Mouse (Mus musculus) heart, embryonic 14.5 days (tissue): ENCODE results near the gene Cntn1. TPM values are rescaled to one million over a fixed set of nuclear protein-coding genes. Genes with fewer than 3 reads are reported as not detected.

ENCODE experiments used
- ATAC-seq: fragments of 200-750 bp; cut with Nextera tagmentation; 2 replicates; pipeline ENCODE4 v1.8.0; 2017; ENCODE audit warnings: low read depth, moderate TSS enrichment; ENCODE audit not compliant: insufficient number of reproducible peaks, insufficient read depth, low FRiP score
- H3K27ac ChIP-seq, 2 experiments: fragments of 200-500 bp in 1 of 2; fragments of 300-500 bp in 1 of 2; sonication (generic) in 1 of 2; replicated peaks in 1 of 2; 2 replicates each; pipeline ENCODE4 v1.5.1; 2012 to 2014; ENCODE audit warnings: low read depth in 2 of 2, low read length in 2 of 2, control low read depth in 1 of 2, mild to moderate bottlenecking in 1 of 2, mixed read lengths in 1 of 2; ENCODE audit not compliant: control insufficient read depth in 1 of 2, insufficient read depth in 1 of 2
- H3K27me3 ChIP-seq: fragments of 300-500 bp; sonication (generic); 2 replicates; pipeline ENCODE4 v1.6.1; 2014; ENCODE audit warnings: mild to moderate bottlenecking, low read length, control low read depth; ENCODE audit not compliant: control insufficient read depth, insufficient read depth
- H3K36me3 ChIP-seq: fragments of 300-500 bp; sonication (generic); 2 replicates; pipeline ENCODE4 v1.6.1; 2014; ENCODE audit warnings: mild to moderate bottlenecking, control low read depth, low read length, mixed read lengths; ENCODE audit not compliant: control insufficient read depth, insufficient read depth
- H3K4me1 ChIP-seq, 2 experiments: fragments of 200-500 bp in 1 of 2; fragments of 300-500 bp in 1 of 2; sonication (generic) in 1 of 2; 2 replicates each; pipeline ENCODE4 v1.6.1; 2012 to 2014; ENCODE audit warnings: low read length in 2 of 2, control low read depth in 1 of 2, mixed read lengths in 1 of 2; ENCODE audit not compliant: control insufficient read depth in 2 of 2, insufficient read depth in 2 of 2
- H3K4me2 ChIP-seq: fragments of 300-500 bp; sonication (generic); 2 replicates; pipeline ENCODE4 v1.6.1; 2014; ENCODE audit warnings: mild to moderate bottlenecking, low read length
- H3K4me3 ChIP-seq, 2 experiments: fragments of 200-500 bp in 1 of 2; fragments of 300-500 bp in 1 of 2; sonication (generic) in 1 of 2; 2 replicates each; pipeline ENCODE4 v1.5.1; 2012 to 2014; ENCODE audit warnings: low read length in 2 of 2, mild to moderate bottlenecking in 2 of 2, control low read depth in 1 of 2, low read depth in 1 of 2, moderate library complexity in 1 of 2; ENCODE audit not compliant: control insufficient read depth in 1 of 2, insufficient read depth in 1 of 2
- H3K9ac ChIP-seq: fragments of 300-500 bp; sonication (generic); 2 replicates; pipeline ENCODE4 v1.6.1; 2014; ENCODE audit warnings: mild to moderate bottlenecking, low read length
- H3K9me3 ChIP-seq: fragments of 300-500 bp; sonication (generic); 2 replicates; pipeline ENCODE4 v1.6.1; 2016; ENCODE audit warnings: low read length, control low read depth; ENCODE audit not compliant: control insufficient read depth
- WGBS: fragments of 180-500 bp; shearing (Covaris S2); extraction: QIAGEN DNeasy Blood & Tissue Kit; methylation state at CpG from one replicate; pipeline ENCODE4 v1.1.7; 2014; 5-methylcytosine and 5-hydroxymethylcytosine counted together
- polyA plus RNA-seq: library from polyadenylated mRNA; unstranded; fragments of >200 nt; fragmentation: Nextera tagmentation; extraction: Ambion mirVana; gene quantifications from 2 replicates; pipeline ENCODE4 v1.2.1, GENCODE M21; 2014

Cntn1 gene
- polyA plus RNA-seq, 1 experiment from 2014 or later, result 0.39 TPM

DNA sequence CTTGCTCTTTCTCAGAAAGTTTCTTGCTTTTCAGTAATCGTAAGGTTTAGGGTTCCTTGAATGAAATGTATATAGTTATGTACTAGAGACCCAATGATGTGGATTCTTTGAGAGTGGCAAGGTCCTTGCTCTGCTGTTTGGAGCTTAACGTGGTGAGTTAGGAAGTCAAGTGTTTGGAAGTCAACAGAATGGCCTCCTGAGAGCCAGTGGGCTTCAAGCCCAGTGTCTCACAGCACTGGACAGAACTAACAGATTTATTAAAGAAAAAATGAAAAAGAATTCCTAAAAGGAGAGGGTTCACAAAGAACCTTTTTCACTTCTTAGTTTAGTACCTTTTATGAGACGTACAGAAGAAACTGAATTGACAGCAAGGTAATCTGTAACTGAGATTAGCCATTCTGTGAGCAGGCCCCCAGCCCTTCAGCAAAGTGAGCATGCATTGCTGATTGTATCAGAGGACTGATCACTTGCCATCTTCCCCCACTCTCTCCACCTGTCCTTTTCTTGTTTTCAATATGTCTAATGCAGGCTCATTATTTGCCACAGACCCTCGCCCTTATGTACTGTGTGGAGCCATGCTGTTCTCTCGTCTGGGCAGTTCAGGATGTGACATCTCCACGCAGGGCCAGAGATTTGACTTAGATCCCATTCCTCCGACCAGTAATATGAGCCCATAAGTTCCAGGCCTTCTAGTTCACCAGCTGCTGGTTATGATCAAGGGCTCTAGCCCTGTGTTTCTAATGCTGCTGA lies 159.7 kb downstream of the Cntn1 start:
- H3K27ac ChIP-seq, result no peak overlapping the region
- WGBS, result 70% methylated on average over 7 of the region's 7 CpGs

DNA sequence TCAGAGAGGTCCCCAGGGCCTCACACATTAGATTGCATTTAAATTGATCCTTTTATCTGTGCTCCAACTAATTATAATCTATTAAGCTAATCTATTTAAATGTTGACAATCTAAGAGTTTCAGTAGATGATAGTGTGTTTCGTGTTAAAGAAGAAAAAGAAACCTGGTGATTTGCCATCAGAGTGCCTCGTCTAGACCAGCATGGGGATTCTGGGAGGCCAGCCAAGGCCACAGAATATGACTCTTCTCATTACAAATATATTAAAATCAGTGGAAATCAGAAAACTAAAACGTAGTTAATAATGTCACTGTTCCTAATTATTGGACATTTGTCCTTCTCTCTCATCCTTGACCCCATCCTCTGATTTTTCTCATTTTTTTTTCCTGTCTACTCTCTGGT lies 164.9 kb downstream of the Cntn1 start:
- 46% methylated on average over 3 of the region's 3 CpGs for WGBS
- no peak overlapping the region for H3K9ac ChIP-seq
- no peaks in the 10 kb centered on the region for H3K27me3 ChIP-seq
- H3K4me2 ChIP-seq, result no peak overlapping the region
- ATAC-seq, result no peak
- H3K4me1 ChIP-seq, result no peaks in the 10 kb centered on the region
- H3K27ac ChIP-seq, result no peak overlapping the region
- H3K4me3 ChIP-seq, result no peak overlapping the region
- no peaks in the 10 kb centered on the region for H3K9me3 ChIP-seq
- H3K36me3 ChIP-seq, result no peaks in the 10 kb centered on the region

More for the DNA sequence above, 159.7 kb downstream of the Cntn1 start:
- no peaks in the 10 kb centered on the region for H3K27me3 ChIP-seq
- no peaks in the 10 kb centered on the region for H3K9me3 ChIP-seq
- ATAC-seq, result no peak
- no peak overlapping the region for H3K4me2 ChIP-seq
- H3K4me3 ChIP-seq, result no peak overlapping the region
- H3K4me1 ChIP-seq, result no peaks in the 10 kb centered on the region
- H3K36me3 ChIP-seq, result no peaks in the 10 kb centered on the region
- no peak overlapping the region for H3K9ac ChIP-seq

DNA sequence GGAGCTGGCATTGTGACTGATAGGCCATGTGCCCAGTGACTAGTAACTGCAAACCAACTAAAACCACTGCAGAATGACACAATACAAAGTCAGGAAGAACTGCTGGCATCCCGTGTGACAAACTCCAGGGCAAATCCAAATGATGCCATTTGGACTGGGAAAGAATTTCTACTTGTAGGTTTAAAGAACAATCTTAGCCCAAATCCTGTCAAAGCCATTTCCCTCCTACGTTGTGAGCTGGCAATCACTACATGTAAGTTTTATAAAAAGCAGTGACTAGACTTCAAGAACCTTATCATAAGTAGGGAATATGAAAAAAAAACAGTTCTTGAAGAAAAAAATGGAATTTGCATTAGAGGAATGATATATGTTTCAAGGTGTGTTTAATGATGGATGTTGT lies 170.5 kb downstream of the Cntn1 start:
- no peaks in the 10 kb centered on the region for H3K27me3 ChIP-seq
- H3K36me3 ChIP-seq, result no peaks in the 10 kb centered on the region
- WGBS, result 50% methylated on average over 2 of the region's 2 CpGs
- no peak overlapping the region for H3K9ac ChIP-seq
- H3K4me3 ChIP-seq, result no peak overlapping the region
- H3K4me1 ChIP-seq, result no peaks in the 10 kb centered on the region
- no peaks in the 10 kb centered on the region for H3K9me3 ChIP-seq
- no peak overlapping the region for H3K4me2 ChIP-seq
- ATAC-seq, result no peak
- H3K27ac ChIP-seq, result no peak overlapping the region

DNA sequence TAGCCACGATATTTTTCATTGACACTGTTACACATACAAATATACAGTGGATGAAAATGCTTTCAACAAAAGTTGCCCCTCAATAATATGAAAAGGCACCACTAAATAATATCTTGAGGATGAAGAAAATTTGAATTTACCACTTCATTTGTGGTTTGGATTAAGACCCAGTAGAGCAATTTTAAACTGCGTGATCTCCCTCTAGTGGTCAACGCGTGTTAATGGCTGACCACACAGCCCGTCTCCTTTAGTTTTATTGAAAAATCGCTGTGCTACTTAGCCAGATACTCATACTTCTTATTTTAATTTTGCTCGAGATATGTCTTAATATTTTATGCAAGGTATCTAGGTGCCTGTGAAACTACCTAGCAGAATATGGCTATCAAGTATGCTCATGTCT lies 180.4 kb downstream of the Cntn1 start:
- no peaks in the 10 kb centered on the region for H3K36me3 ChIP-seq
- H3K4me2 ChIP-seq, result no peak overlapping the region
- WGBS, result 20% methylated on average over 7 of the region's 7 CpGs
- no peak overlapping the region for H3K9ac ChIP-seq
- no peak overlapping the region for H3K4me3 ChIP-seq
- no peaks in the 10 kb centered on the region for H3K27me3 ChIP-seq
- no peaks in the 10 kb centered on the region for H3K9me3 ChIP-seq
- ATAC-seq, result no peak
- H3K27ac ChIP-seq, result no peak overlapping the region
- H3K4me1 ChIP-seq, result no peaks in the 10 kb centered on the region

DNA sequence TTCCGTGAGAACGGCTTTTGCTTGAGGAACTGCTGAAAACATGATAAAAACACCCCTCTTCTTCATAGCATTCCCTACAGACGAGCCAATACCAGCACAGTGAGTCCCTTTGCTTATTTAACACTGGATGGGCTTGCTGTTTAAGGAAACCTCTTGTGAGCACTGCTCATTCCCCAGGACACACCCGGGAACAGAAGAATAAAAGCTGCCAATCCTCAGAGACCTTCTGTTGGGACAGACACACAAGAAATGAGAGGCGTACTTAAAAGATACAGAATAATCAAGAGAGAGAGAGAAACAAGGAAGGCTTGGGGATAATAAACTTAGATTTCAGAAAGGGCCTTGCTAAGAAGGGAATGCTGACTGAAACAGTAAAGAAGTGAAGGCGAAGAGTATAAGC lies 184.9 kb downstream of the Cntn1 start:
- no peak for ATAC-seq
- 57% methylated on average over 6 of the region's 6 CpGs for whole genome bisulfite sequencing
- no peaks in the 10 kb centered on the region for H3K27me3 ChIP-seq
- no peaks in the 10 kb centered on the region for H3K4me1 ChIP-seq
- no peaks in the 10 kb centered on the region for H3K36me3 ChIP-seq
- H3K4me2 ChIP-seq, result no peak overlapping the region
- H3K9me3 ChIP-seq, result no peaks in the 10 kb centered on the region
- H3K9ac ChIP-seq, result no peak overlapping the region
- no peak overlapping the region for H3K27ac ChIP-seq
- no peak overlapping the region for H3K4me3 ChIP-seq

DNA sequence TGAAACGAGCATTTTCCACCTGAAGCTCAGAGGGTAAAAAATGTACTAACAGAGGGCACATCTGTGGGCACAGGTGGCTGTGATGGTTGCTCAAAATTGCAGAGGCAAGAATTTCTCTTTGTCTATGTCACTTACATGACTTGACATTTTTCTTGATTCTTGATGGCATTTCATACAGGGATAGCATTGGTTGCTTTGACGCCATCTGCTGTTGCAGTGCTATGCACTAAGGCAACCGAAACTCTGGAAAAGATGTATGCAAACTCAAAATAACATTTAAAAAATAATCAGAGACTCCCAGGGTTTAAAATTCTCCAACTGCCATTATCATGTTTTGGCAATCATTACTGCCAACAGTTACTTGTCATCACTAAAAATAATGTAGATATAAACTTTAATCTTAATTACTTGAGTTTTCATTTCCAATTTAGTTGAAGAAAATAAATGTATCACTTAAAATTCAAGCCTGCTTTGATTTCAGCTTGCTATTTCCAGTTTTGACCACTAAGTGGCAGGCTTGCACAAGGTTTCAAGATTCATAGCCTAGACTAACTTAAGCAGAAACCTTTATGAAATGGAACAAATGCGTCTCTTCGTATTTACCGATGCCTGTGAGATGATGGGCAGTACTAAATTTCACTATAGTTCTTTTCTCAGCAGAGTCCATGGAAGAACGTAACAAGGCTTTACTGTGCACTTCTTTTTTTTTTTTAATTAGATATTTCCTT lies 214.2 kb downstream of the Cntn1 start:
- 26% methylated on average over 7 of the region's 7 CpGs for WGBS
- no peak for ATAC-seq
- no peak overlapping the region for H3K4me3 ChIP-seq
- H3K36me3 ChIP-seq, result no peaks in the 10 kb centered on the region
- no peaks in the 10 kb centered on the region for H3K9me3 ChIP-seq
- H3K27me3 ChIP-seq, result no peaks in the 10 kb centered on the region
- no peak overlapping the region for H3K27ac ChIP-seq
- no peaks in the 10 kb centered on the region for H3K4me1 ChIP-seq
- H3K4me2 ChIP-seq, result no peak overlapping the region
- no peak overlapping the region for H3K9ac ChIP-seq

DNA sequence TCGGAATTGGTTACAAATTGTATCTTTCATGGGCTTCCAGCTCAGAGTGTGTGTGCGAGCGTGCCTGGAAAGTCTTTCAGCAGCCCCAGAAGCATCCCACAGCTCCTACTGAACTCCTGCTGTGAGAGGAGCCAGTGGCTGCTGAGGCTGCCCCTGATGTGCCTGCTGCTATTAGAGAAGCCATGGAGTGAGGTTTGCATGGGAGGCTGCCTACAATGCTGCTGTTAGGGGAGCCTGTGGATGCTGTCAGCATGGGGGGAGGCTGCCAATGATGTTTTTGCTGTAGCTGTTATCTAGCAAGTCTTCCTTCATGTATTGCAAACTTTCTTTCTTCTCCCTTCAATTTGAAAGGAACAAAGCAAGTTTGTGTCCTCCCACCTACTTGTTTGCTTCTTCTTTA lies 217.4 kb downstream of the Cntn1 start:
- no peaks in the 10 kb centered on the region for H3K9me3 ChIP-seq
- no peaks in the 10 kb centered on the region for H3K4me1 ChIP-seq
- H3K36me3 ChIP-seq, result no peaks in the 10 kb centered on the region
- ATAC-seq, result no peak
- H3K27me3 ChIP-seq, result no peaks in the 10 kb centered on the region
- 50% methylated on average over 3 of the region's 3 CpGs for WGBS
- H3K4me2 ChIP-seq, result no peak overlapping the region
- no peak overlapping the region for H3K4me3 ChIP-seq
- H3K27ac ChIP-seq, result no peak overlapping the region
- no peak overlapping the region for H3K9ac ChIP-seq
